Mouse (Mus musculus) ES-E14 (cell line): ENCODE measurements around the gene Cntnap2. TPM values are rescaled to one million over a fixed set of nuclear protein-coding genes. Genes with fewer than 3 reads are reported as not detected.
A peak's percentile ranks its signal among the peaks of the same experiment; 100 is the strongest.

Experiments used
- DNase-seq: peaks from one replicate; pipeline ENCODE4 v3.0.0-alpha.2; 2013; ENCODE audit warnings: low read depth, low spot score
- H3K27ac ChIP-seq: 2 replicates; pipeline ENCODE4 v1.5.1; 2012; ENCODE audit warnings: low read depth, mild to moderate bottlenecking, low read length, moderate library complexity, mixed read lengths; ENCODE audit not compliant: poor library complexity, insufficient read depth, severe bottlenecking
- H3K36me3 ChIP-seq: 2 replicates; pipeline ENCODE4 v1.6.1; 2012; ENCODE audit warnings: mild to moderate bottlenecking, low read length, moderate library complexity, mixed read lengths; ENCODE audit not compliant: control insufficient read depth, poor library complexity, insufficient read depth, severe bottlenecking
- H3K4me1 ChIP-seq, 2 experiments: fragments of 150-350 bp in 1 of 2; sonication (generic) in 1 of 2; 2 replicates each; pipeline ENCODE4 v1.6.1; 2012; ENCODE audit warnings: low read length in 2 of 2, mild to moderate bottlenecking in 1 of 2, mixed read lengths in 1 of 2; ENCODE audit not compliant: control insufficient read depth in 2 of 2, insufficient read depth in 2 of 2, poor library complexity in 1 of 2
- H3K4me3 ChIP-seq, 2 experiments: fragments of 150-350 bp in 1 of 2; sonication (generic) in 1 of 2; 2 replicates each; pipeline ENCODE4 v1.5.1; 2012; ENCODE audit warnings: low read length in 2 of 2, low read depth in 1 of 2, mild to moderate bottlenecking in 1 of 2, mixed read lengths in 1 of 2; ENCODE audit not compliant: insufficient read depth in 1 of 2, poor library complexity in 1 of 2, severe bottlenecking in 1 of 2
- H3K9ac ChIP-seq: 2 replicates; pipeline ENCODE4 v1.6.1; 2012; ENCODE audit warnings: low read depth, mild to moderate bottlenecking, low read length, mixed read lengths; ENCODE audit not compliant: poor library complexity, insufficient read depth, severe bottlenecking
- H3K9me3 ChIP-seq: fragments of 150-350 bp; sonication (generic); 2 replicates; pipeline ENCODE4 v1.6.1; 2012; ENCODE audit warnings: low read depth, mild to moderate bottlenecking, low read length; ENCODE audit not compliant: control insufficient read depth, insufficient read depth
- CHD2 ChIP-seq: IDR thresholded peaks from 2 replicates; pipeline ENCODE4 v1.6.1; 2014; ENCODE audit warnings: mild to moderate bottlenecking, low read depth, low read length, inconsistent platforms
- HCFC1 ChIP-seq: IDR thresholded peaks from 2 replicates; pipeline ENCODE4 v1.6.1; 2012; ENCODE audit warnings: low read length, inconsistent platforms, borderline replicate concordance; ENCODE audit not compliant: insufficient read depth
- MAFK ChIP-seq: IDR thresholded peaks from 2 replicates; pipeline ENCODE4 v1.6.1; 2014; ENCODE audit warnings: mild to moderate bottlenecking, low read depth, low read length, inconsistent platforms; ENCODE audit not compliant: insufficient read depth
- ZC3H11A ChIP-seq: IDR thresholded peaks from 2 replicates; pipeline ENCODE4 v1.6.1; 2012; ENCODE audit warnings: low read depth, mild to moderate bottlenecking, inconsistent platforms, low read length, borderline replicate concordance
- ZNF384 ChIP-seq: IDR thresholded peaks from 2 replicates; pipeline ENCODE4 v1.6.1; 2012; ENCODE audit warnings: low read depth, low read length, inconsistent platforms
- in situ Hi-C, 2 experiments: fragments of 600-800 bp; cut with MboI; formaldehyde crosslinking; loops; one replicate each; pipeline ENCODE4 v1.15.1; 2025; ENCODE audit warnings: low sequenced_read_pairs in 2 of 2, inconsistent platforms in 1 of 2; ENCODE audit not compliant: unreplicated experiment in 2 of 2
- total RNA-seq: library from RNA; depleted of rRNA; stranded (reverse); fragments of 300-350 nt; gene quantifications from 2 replicates; pipeline ENCODE4 v1.2.3, GENCODE M21; 2012

Cntnap2 gene
- total RNA-seq, 1 experiment: 7.9 TPM

DNA sequence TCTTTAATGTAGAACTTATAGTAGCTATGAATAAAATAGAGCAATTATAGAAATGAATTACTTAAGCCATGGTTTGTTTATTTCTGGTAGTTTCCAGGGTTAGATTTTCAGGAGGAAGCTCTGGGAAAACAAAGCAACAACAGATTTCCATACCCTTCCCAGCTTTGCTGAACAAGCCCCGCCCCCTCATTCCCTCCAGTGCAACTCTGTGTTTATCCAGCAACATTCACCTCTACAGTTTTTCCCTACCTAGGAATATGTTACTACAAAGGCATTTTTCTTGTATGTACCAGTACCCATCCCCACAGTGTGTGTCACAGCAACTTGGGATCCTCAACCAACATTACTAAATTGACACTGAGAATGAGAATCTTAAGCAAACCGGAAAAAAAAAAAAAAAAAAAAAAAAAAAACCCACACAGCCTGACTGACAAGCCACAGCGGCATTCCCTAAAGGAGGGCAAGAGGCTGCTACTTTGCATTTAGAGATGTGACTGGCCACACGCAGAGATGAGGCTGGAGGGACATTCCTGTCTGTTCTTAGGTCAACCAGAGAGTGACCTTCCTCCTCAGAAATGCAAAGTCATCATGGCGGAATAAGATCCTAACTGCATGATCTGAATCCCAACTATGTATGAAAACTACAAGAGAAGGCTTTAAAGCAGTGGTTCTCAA is 2260.3 kb downstream of the Cntnap2 start:
- no peak overlapping the region; the same call in 1 of the 2 replicates for H3K27ac ChIP-seq
- H3K4me3 ChIP-seq: 0 out of 4 replicates have a peak overlapping the region, but pooled peaks of 1 of the 2 experiments have one; percentile 0
- H3K9ac ChIP-seq: no peak overlapping the region
- no peaks in the 10 kb centered on the region for H3K36me3 ChIP-seq
- TF ChIP-seq MAFK (peak; percentile 83), ZC3H11A (no peak), CHD2 (no peak), HCFC1 (no peak), ZNF384 (peak; percentile 96)
- in situ Hi-C loops: no loop called here
- DNase-seq: peak; percentile 47
- no peaks in the 10 kb centered on the region for H3K9me3 ChIP-seq
- H3K4me1 ChIP-seq: peaks cover 1 to 4% of the 10 kb centered on the region in 2 experiments; a peak in 2 of 4 replicates

DNA sequence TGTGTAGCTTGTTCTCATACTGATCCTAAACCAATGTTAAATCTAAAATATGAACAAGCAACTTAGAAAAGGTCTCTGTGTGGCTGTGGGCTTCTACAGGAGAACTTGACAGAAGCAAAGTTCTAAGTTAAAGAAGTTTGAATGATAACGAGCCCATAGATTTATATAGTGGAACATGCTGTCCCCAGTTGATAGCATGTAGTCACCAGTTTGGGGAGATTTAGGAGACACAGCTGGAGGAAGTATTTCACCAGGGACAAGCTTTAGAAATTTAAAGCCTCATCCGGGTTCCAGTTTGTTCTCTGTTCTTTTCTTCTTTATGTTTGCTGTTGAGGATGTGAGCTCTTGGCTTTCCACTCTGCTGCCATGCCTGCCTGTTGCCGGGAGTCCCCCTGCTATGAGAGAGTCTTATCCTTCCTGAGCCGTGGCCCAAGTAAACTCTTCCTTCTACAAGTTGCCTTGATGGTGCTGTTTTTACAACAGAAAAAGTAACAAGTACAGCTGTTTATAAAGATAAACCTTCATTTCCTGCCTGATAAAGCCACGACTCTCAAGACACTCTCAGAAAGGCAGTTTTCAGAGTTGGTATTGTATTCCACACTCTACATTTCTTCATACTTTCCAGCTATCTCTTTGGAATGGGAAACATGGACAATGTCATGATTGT is 2264.1 kb downstream of the Cntnap2 start:
- in situ Hi-C loops: no loop called here
- no peak overlapping the region for H3K27ac ChIP-seq
- peaks cover 1 to 3% of the 10 kb centered on the region in 2 experiments; a peak in 2 of 4 replicates for H3K4me1 ChIP-seq
- no peaks in the 10 kb centered on the region for H3K36me3 ChIP-seq
- TF ChIP-seq CHD2 (no peak), ZNF384 (no peak)
- no peak overlapping the region for H3K4me3 ChIP-seq
- DNase-seq: no peak
- H3K9ac ChIP-seq: no peak overlapping the region
- H3K9me3 ChIP-seq: no peaks in the 10 kb centered on the region

DNA sequence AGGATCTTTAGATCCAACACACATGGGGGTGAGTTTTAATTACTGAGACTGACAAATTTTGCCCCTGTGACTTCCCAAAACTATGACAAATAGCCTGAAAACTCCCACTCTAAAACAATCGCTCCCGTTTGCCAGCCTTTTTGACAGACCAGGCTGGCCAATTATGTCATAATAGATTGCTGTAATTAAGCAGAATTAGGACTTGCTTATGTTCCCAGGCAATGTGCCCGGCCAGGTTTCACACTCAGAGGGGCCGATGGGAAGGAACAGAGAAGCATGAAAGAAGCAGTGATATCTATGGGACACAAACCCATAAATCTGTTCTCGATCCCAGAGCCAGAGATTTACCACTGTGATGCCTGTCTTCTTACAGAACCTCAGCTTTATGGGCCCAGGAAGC is 2264.7 kb downstream of the Cntnap2 start:
- peaks cover 1 to 2% of the 10 kb centered on the region in 2 experiments; a peak in 2 of 4 replicates for H3K4me1 ChIP-seq
- no peaks in the 10 kb centered on the region for H3K36me3 ChIP-seq
- no peak overlapping the region for H3K9ac ChIP-seq
- no peak for DNase-seq
- no peaks in the 10 kb centered on the region for H3K9me3 ChIP-seq
- TF ChIP-seq ZC3H11A (no peak), MAFK (no peak), HCFC1 (no peak), CHD2 (no peak), ZNF384 (no peak)
- no peak overlapping the region for H3K27ac ChIP-seq
- no peak overlapping the region for H3K4me3 ChIP-seq
- in situ Hi-C loops: no loop called here

DNA sequence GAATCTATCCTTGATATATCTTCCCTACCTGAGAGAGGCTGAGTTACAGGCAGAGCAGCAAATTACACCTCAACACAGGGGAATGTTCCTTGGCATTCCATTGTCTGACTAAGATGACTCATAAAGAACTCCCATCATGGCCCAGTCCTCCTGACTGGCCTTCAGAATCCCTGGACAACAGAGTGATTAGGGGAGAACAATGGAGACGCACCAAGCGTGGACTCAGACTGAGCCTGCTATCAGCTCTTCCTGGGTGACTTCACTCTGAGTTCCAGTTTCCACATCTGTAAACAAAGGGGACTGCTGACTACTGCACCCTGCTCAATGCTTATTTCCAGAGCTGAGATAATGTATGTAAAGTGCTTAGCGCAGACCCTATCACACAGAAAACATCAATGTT is 2269.1 kb downstream of the Cntnap2 start:
- no peak overlapping the region for H3K27ac ChIP-seq
- no peaks in the 10 kb centered on the region for H3K9me3 ChIP-seq
- no peak overlapping the region for H3K9ac ChIP-seq
- no peak overlapping the region for H3K4me3 ChIP-seq
- no peaks in the 10 kb centered on the region for H3K4me1 ChIP-seq
- H3K36me3 ChIP-seq: no peaks in the 10 kb centered on the region
- DNase-seq: no peak
- in situ Hi-C loops: no loop called here
- TF ChIP-seq MAFK (no peak), ZNF384 (no peak), HCFC1 (no peak), ZC3H11A (no peak), CHD2 (no peak)

DNA sequence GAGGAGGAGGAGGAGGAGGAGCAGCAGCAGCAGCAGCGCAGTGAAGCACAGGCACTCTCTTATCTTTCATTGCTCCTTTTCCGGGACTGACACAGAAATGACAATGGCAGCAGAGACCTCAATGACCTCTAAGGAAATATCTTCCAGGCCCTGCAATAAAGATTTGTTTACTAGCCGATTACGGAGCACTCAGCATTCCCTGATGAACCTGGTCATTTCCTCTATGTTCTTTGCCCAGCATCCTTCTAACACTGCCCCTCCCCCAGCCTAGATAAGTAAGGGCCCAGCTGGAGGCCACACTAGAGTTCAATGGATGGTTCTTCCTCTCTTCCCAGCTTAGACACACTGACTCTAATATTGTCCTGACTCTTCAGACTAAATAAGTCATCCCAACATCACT is 2270.1 kb downstream of the Cntnap2 start:
- no peaks in the 10 kb centered on the region for H3K36me3 ChIP-seq
- no peak overlapping the region for H3K27ac ChIP-seq
- no peaks in the 10 kb centered on the region for H3K4me1 ChIP-seq
- H3K9ac ChIP-seq: no peak overlapping the region
- DNase-seq: no peak
- no peak overlapping the region for H3K4me3 ChIP-seq
- in situ Hi-C loops: no loop called here
- no peaks in the 10 kb centered on the region for H3K9me3 ChIP-seq
- TF ChIP-seq MAFK: no peak
- TF ChIP-seq HCFC1: no peak
- no peak for TF ChIP-seq ZC3H11A
- TF ChIP-seq CHD2: no peak
- no peak for TF ChIP-seq ZNF384
